Mouse (Mus musculus): Measurements from ENCODE around the gene Hps6.
"Not testable (repeated sequence)": the region's sequence is repeated elsewhere in the genome, so short reads cannot be mapped to it uniquely, and the experiment has no call there.

The Hps6 gene

DNA sequence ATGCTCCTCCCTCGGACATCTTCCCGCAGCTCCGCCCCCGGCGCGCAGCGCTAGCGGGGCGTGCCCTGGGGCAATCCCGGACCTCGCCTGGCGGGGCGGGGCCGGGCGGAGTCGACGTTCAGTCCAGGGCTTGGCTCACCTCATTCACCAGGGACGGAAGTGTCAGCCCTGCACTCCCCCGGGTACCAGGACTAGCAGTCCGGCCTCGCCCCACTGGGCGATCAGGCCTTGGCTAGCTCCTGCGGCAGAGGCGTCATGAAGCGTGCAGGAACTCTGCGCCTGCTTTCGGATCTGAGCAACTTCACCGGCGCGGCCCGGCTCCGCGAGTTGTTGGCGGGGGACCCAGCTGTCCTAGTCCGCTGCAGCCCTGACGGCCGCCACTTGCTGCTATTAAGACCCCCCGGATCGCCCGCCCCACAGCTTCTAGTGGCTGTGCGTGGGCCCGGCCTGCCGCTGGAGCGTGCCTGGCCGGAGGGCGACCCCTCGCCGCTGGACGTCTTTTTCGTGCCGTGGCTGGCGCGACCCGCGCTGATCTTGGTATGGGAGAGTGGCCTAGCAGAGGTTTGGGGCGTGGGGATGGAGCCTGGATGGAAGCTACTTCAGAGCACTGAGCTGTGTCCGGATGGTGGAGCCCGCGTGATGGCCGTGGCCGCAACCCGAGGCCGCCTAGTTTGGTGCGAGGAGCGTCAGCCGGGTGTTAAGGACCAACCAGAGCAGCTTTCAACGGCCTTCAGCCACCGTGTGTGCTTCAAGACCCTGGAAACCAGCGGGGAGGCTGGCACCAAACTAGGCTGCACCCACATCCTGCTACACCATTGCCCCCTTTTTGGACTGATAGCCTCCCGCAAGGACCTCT, at the start of gene Hps6:
TSS of gene Hps6 (plus strand) at position 138 of the 856 bp plus-strand sequence.
- peak; percentile 94 for DNase-seq (ENCODE audit: low read depth, low spot score)

DNA sequence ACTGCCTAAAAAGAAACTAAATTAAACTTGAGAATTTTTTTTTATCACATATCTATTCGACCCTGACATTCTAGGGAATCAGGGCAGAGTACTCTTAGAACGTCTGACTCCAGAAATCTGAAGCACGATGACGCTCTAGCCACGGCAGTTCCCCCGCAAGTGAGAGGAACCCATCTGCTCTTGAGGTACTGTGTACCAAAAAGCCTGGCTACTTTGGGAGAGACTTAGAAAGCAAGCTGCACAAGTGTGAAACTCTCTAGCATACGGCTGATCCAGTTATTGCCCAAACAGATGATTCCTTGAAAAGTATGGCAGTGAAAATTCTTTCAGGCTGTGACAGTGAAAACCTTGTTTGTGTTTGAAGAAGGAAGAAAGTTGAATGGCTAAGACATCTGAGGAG, 46.6 kb upstream of the Hps6 start:
- no peak for DNase-seq (ENCODE audit: low read depth, low spot score)

DNA sequence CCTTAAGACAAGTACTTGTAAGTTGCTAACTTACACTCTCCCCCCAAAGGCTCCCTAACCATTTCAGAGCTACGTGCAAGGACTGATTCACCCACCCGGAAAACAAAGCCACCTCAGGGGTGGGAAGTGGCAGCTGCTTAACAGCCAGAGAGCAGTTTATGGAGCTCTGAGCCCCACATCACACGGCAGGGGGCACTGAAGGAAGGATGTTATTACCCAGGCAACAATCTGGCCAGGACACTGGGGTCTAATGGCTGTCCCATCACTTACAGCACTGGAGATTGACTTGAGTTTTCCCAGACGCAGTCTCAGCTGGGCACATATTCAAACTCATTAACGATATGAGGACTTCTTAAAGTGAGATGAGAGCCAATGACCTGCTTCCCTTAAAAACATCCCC, 42.5 kb upstream of the Hps6 start:
- no peak for DNase-seq (ENCODE audit: low read depth, low spot score)

DNA sequence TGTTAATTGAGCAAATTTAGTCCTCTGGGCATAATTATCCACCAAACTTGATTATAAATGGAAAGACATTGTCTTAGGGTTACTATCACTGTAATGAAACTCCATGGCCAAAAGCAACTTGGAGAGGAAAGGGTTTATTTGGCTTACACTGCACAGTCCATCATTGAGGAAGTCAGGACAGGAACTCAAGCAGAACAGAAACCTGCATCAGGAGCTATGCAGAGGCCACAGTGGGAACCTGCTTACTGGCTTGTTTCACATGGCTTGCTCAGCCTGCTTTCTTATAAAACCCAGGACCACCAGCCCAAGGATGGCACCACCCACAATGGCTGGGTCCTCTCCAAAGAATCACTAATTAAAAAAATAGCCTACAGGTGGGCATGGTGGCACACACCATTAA, 18.9 kb upstream of the Hps6 start:
- DNase-seq (ENCODE audit: low read depth, low spot score): peak; percentile 37

DNA sequence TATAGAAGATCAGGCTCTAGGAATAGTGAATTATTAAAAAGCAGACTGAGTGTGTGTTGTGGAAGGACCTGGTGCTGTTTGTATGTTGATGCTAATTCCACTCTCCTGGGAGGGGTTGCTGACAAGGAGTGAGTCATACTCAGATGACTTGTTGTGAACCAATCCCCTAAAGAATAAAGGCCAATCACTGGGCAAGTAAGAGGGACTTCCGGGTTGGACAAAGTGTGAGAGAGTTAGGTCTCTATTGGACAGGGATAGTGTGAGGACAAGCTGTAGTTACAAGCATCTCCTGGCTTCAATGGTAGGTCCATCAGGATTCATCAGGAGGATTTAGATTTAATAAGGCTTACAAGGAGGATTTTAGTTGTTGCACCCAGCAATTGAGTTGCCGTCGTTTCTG, 15.1 kb upstream of the Hps6 start:
- DNase-seq (ENCODE audit: low read depth, low spot score): no peak

DNA sequence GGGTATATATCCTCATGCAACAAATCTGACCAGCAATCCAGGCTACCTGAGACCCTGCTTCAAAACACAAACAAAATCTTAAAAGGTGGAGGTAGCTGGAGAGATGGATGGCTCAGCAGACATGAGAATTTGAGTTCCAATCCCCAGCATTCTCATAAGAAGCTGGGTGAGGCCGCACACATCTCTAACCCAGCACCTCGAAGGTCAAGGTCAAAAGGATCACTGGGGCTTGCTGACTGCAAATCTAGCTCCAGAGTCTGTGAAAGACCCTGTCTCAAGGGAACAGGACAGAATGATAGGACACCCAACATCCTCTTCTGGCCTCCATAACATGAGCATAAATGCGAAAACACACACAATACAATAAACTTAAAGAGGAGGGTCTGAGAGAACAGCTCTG, 12.1 kb upstream of the Hps6 start:
- DNase-seq (ENCODE audit: low read depth, low spot score): no peak

DNA sequence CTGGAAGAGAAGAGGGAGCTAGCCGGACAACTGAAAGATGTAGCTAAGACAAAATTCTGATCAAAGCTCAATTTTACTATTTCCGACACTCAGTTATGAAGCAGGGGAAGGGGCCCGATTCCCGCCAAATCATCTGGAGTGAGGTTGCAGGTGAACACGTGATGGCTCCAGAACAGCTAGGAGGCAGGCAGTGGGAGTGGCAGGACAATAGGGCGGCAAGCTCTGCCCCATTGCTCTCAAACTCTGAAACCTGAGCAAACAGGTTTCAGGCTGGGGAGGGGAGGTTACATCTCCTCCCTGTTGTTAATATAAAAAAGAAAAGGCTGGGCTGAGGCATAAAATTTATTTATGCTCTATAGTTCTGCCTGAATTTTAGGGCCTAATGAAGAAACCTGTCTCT, 9.9 kb upstream of the Hps6 start:
- DNase-seq (ENCODE audit: low read depth, low spot score): not testable (repeated sequence)

DNA sequence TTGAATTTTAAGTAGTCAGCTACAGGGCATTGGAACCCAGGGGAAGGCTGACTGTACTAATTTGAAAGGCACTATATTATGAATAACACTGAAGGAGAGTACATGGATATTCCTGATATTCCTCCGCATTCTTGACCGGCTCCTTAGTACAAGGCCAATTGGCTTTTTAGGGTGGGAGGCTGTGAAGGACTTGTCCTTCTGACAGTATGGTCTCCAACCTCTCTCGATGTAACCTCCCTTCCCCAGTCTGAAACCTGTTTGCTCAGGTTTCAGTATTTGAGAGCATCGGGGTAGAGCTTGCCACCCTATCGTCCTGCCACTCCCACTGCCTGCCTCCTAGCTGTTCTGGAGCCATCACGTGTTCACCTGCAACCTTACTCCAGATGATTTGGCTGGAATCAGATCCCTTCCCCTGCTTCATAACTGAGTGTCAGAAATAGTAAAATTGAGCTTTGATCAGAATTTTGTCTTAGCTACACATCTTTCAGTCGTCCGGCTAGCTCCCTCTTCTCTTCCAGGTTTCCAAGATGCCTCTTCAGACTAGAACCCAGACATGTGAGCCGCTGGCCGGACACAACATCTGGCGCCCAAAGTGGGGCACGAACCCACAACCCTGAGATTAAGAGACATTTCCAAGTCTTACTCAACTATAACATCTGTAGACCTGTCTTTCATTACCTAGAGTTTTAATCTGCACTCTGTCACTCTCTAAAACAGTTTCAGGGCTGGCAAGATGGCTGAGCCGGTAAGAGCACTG, 9.1 kb upstream of the Hps6 start:
- no peak for DNase-seq (ENCODE audit: low read depth, low spot score)

DNA sequence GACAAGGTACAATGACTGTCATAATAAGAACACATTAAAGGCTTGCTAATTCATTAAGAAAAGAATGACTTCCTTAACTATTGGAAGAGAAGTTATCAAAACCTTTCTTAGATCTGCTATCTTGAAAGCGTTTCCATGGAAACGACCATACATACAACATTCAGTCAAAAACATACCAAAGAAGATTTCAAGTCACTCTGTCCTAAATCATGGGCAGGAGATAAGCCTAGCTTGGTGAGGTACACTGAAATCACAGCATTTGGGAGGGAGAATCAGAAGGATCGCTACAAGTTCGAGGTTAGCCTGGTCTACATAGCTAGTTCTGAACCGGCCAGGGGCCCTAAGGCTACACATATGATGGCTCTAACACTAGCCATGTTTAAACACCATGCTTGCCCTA, 5.9 kb upstream of the Hps6 start:
- DNase-seq (ENCODE audit: low read depth, low spot score): peak; percentile 52

DNA sequence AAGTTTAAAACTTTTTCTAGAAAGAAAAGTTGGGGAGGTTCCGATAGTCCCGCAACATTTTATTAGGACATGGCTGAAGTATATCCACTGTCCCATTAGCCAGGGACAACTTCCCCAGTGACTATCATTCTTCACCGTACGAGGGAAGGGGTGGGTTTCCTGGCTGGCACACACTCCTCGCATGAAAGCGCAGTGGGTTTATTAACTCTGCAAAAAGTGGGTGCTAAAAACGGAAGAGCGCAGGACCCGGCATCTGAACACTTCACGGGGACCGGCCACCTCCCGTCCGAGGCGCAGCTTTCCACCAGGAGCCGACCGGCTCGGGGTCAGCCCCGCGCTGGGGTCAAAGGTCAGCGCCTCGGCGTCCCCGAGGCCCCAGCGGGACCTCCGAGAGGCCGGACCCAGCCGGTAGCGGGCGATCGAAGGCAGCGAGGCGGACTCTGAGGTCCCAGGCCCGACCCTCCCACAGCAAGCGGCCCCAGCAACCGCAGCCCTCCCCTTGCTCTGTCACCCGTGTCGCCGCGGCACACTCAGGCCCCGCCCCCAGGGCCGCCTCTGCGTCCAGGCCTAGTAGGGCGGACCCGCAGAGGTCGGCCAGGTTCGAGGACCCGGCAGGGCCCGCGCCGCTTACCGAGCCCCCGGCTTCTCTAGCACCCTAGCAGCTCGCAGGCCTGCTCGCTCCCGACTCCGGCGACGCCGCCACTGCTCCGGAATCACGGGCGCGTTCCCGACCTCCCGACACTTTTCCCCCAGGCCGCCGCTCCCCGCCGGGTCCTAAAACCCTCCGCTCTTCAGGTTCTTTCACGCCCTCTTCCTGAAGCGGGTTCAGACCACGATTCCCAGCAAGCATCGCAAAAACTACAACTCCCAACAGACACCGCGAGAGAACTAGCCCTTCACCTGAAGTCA, 5.3 kb upstream of the Hps6 start, which contains the start of gene Armh3:
TSS of gene Armh3 (minus strand) at position 704 of the 909 bp plus-strand sequence.
- peak; percentile 97 for DNase-seq (ENCODE audit: low read depth, low spot score)

DNA sequence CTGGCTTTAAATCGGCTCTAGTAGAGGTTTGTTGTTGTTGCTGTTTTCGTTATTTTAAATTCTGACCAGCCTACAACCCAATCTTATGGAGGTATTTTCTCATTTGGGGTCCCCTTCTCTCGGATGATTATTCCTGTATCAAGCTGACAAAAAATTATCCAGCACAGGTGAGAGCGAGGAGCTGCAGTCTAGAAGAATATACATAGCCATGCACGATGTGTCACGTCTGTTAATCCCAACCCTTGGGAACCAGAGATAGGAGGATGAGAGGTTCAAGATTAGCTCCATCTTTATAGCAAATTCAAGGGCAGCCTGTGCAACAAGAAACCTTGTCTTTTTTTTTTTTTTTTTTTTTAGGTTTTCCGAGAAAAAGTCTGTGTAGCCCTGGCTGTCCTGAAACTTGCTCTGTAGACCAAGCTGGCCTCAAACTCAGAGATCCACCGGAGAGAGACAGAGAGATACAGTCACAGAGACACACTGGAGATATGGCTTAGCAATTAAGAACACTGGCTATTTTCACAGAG, 4.6 kb upstream of the Hps6 start:
- no peak for DNase-seq (ENCODE audit: low read depth, low spot score)

DNA sequence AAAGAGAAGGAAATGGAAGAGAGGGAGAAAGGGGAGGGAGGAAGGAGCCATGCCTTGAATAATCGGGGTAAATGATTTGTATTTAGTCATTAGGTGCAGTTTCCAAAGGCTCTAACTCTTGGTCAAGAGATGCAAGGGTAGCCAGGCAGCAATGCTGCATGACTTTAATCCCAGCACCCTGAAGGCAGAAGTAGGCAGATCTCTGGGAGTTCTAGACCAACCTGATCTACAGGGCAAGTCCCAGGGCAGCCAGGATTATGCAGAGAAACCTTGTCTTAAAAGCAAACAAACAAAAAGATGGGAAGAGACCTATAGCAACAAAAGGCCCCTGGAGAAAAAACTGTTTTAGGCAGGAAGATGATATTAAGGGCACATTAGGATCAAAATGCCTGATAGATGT, 3.9 kb upstream of the Hps6 start:
- no peak for DNase-seq (ENCODE audit: low read depth, low spot score)

DNA sequence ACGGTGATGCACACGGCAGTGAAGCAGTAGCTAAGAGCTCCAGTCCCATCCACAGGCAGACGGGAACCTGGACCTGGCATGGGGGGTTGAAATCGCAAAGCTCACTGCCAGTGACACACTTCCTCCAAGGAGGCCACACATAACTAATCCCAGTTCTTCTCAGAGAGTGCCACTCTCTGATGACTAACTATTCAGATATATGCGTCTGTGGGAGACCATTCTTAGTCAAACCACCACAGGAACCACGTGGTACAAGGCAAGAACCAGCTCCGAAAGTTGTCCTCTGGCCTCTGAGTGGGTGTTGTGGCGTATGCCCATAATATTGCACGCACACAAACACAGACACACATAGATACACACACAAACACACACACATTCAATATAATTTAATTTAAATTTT, 1.0 kb upstream of the Hps6 start:
- DNase-seq (ENCODE audit: low read depth, low spot score): no peak

DNA sequence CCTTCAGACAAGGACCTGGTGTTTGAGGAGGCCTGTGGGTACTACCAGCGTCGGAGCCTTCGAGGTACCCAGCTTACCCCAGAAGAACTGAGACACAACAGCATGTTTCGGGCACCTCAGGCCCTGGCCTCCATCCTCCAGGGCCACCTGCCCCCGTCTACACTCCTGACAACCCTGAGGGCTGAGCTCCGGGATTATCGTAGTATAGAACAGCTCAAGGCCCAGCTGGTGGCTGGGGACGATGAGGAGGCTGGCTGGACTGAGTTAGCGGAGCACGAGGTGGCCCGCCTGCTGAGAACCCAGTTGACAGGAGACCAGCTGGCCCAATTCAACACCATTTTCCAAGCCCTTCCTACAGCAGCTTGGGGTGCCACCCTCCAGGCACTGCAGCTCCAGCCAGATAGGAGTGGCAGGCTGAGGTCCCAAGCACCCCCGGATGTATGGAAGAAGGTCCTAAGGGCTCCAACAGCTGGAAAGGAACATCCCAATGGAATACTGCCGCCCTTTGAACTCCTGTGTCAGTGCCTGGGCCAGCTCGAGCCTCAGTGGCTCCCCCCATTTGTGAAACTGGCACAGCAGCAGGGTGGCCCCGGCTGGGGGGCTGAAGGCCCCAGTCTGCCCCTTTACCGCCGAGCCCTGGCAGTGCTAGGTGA, 1.6 kb downstream of the Hps6 start:
- no peak for DNase-seq (ENCODE audit: low read depth, low spot score)

DNA sequence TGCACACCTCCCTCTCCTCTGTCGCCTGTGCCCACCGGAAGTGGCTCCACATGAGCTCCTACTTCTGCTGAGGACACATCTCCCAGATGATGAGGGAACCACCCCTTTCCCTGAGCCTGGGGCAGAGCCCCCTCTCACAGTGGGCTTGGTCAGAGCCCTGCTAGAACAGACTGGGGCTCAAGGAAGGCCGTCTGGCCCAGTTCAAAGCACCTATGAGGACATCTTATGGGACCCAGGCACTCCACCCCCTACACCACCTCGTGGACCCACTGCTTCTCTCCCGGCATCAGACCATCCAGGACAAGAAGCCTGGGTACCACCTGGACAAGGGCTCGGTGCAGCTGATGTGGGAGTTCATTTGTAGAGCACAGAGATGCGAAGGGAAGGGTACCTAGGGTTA, 2.4 kb downstream of the Hps6 start:
- no peak for DNase-seq (ENCODE audit: low read depth, low spot score)

DNA sequence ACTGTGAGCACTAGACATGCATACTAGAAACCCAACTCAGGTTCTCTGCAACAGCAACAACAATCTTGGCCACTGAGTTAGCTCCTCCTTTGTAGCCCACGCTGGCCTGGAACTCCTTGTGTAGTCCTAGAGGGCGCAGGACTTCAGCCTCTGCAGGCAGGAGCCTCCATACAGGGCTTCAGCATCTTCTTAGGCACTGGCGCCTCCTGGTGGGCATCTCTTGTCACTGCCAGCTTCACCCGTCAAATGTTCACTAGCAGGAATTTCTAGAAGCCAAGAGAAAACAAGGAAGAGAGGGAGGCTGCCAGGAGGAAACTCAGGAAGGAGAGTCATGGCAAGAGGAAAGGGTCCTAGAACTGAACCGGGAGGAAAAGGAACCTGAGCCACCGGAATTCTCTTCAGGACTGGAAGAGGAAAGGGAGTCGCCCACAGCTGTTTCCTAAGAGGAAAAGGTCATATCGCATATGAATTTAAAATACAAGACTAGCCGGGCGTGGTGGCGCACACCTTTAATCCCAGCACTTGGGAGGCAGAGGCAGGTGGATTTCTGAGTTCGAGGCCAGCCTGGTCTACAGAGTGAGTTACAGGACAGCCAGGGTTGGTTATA, 11.4 kb downstream of the Hps6 start:
- peak; percentile 84 for DNase-seq (ENCODE audit: low read depth, low spot score)

DNA sequence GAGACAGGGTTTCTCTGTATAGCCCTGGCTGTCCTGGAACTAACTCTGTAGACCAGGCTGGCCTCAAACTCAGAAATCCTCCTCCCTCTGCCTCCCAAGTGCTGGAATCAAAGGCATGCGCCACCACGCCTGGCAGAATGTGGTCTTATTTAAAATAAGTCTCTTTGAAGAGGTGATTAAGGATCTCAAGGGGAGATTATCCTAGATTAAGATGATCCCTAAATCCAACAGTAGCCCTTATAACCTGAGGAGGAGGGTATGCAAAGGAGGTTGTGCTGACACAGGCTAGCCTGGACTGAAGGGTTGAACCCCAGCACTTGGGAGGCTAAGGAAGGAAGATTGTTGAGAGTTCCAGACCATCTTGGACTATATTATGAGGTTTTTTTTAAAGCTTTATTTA, 12.7 kb downstream of the Hps6 start:
- no peak for DNase-seq (ENCODE audit: low read depth, low spot score)

DNA sequence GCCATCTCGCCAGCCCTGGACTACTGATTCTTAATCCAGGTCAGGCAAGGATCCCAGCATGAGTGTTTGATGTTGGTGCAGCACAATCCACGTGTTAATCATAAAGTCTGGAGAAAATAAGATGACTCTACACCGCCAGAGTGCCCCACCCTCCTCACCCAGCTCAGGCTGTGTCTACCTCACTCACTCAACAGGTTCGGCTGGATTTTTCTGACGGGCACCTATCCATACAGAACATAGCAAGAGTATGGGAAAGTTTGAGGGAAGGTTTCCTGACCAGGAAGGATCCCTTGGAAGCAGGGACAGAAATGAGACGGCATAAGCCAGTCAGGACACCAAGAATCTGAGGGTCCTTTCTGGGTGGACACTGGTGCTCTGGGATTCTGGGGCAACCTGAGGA, 21.7 kb downstream of the Hps6 start:
- DNase-seq (ENCODE audit: low read depth, low spot score): no peak

DNA sequence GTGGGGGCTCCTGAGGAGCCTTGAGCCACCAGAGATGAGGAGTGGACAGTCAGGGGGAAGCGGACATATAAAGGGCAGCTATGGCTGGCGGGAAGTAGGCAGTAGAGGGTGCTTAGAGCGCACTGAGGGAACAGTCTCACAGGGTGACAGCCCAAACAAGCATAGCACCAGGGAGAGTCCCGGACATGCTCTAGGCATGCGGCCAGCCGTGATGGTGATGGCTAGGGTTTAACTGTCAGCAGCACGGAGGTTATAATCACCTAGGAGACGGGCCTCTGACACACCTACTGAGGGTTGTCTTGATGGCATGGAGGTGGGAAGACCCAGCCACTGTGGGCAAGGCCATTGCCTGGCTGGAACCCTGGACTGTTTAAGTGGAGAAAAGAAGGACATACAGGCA, 23.3 kb downstream of the Hps6 start:
- no peak for DNase-seq (ENCODE audit: low read depth, low spot score)

DNA sequence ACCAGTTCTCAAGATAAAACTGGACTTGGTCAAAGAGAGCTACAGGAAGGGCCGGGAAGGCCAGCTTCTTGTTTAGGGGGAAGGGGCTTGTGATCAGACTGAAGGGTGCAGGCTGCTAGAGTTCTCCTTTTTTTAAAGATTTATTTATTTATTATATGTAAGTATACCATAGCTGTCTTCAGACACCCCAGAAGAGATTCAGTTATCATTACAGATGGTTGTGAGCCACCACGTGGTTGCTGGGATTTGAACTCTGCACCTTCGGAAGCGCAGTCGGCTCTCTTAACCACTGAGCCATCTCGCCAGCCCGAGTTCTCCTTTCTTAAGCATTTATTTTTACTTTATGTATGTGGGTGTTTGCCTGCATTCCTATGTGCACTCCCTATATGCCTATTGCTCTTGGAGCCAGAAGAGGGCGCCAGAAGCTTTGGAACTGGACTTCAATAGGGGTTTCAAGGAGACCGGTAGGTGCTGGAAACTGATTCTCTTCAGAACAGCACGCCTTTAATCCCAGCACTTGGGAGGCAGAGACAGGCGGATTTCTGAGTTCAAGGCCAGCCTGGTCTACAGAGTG, 25.5 kb downstream of the Hps6 start:
- peak; percentile 62 for DNase-seq (ENCODE audit: low read depth, low spot score)

All from A20 (cell line).